Comparison of ENCODE assay signal across 18 mouse cellular contexts in the genomic region with DNA sequence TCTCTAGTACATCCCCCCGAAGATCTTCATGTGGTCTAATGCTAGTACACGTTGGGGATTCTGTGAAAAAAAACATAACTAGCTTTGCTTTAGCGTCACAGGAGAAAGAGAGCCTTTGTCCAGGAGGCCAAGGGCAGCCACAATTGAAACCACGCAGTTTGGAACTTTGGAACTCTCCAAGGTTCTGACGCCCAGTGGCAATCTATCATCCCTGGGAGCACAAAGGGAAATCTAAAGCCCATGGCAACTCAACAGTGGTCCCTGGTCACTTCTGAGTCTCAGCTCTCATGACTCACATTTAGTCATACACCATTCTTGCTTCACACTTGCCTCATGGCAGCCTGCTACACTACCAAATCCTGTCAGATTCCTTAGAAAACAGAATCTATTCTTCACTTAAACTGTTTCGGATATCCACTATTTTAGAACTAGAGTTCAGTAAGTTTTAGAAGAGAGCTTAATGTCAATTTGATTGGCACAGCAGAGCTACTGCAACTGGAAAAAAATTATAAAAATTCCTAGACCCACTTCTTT. TPM values are rescaled to one million over a fixed set of nuclear protein-coding genes. Genes with fewer than 3 reads are reported as not detected.
DNase-seq lines count a peak whose midpoint lies in the region; ATAC-seq lines count a peak whose summit lies in the region.
"Had no signal": no experiment of that assay in that cellular context is flagged by ENCODE, and none has a peak within 500 bp of the region (broad histone marks: within the 10 kb centered on the region; RNA-seq: fewer than 3 reads in every experiment).

No protein-coding gene starts in this region.

- H3K9ac ChIP-seq in forebrain, embryonic 16.5 days (replicated peaks; ENCODE audit: low read depth, low read length): no peak overlapping the region
- no peak overlapping the region for H3K9ac ChIP-seq in neural tube, embryonic 15.5 days (replicated peaks)
- H3K9ac ChIP-seq: embryonic facial prominence, embryonic 15.5 days; liver, embryonic 12.5 days; neural tube, embryonic 12.5 days had no signal

- H3K36me3 ChIP-seq in forebrain, embryonic 10.5 days (replicated peaks): peaks cover 7% of the 10 kb centered on the region
- no peaks in the 10 kb centered on the region for H3K36me3 ChIP-seq in forebrain, embryonic 16.5 days (ENCODE audit: control insufficient read depth, insufficient read depth)
- H3K36me3 ChIP-seq in neural tube, embryonic 15.5 days: no peaks in the 10 kb centered on the region
- H3K36me3 ChIP-seq: embryonic facial prominence, embryonic 15.5 days; heart, embryonic 10.5 days; neural tube, embryonic 12.5 days had no signal

- no peaks in the 10 kb centered on the region for H3K4me1 ChIP-seq in forebrain, embryonic 10.5 days
- H3K4me1 ChIP-seq in forebrain, embryonic 16.5 days (replicated peaks; ENCODE audit: control insufficient read depth, insufficient read depth, low read length): 0 out of 2 replicates have a peak, but pooled peaks cover 2% of the 10 kb centered on the region
- no peaks in the 10 kb centered on the region for H3K4me1 ChIP-seq in neural tube, embryonic 15.5 days
- H3K4me1 ChIP-seq: embryonic facial prominence, embryonic 15.5 days; heart, embryonic 10.5 days; liver, embryonic 12.5 days; neural tube, embryonic 12.5 days had no signal

- no peak overlapping the region for H3K4me3 ChIP-seq in forebrain, embryonic 10.5 days
- H3K4me3 ChIP-seq in forebrain, embryonic 16.5 days (replicated peaks; ENCODE audit: low read length): no peak overlapping the region
- H3K4me3 ChIP-seq in neural tube, embryonic 15.5 days (replicated peaks): no peak overlapping the region
- H3K4me3 ChIP-seq: embryonic facial prominence, embryonic 15.5 days; heart, embryonic 10.5 days; liver, embryonic 12.5 days; megakaryocyte, embryonic 14.5 days; neural tube, embryonic 12.5 days had no signal

- intact Hi-C loops in left cerebral cortex, postnatal 4 days (cut with DNase I): no loop called here
- intact Hi-C loops in gastrocnemius, postnatal 14 days (cut with DNase I; ENCODE audit: low total_unique reads): no loop called here

- H3K4me2 ChIP-seq in forebrain, embryonic 16.5 days (ENCODE audit: low read length): no peak overlapping the region
- no peak overlapping the region for H3K4me2 ChIP-seq in neural tube, embryonic 15.5 days
- H3K4me2 ChIP-seq: embryonic facial prominence, embryonic 15.5 days; liver, embryonic 12.5 days; neural tube, embryonic 12.5 days had no signal

- 60% methylated on average over 6 of the region's 6 CpGs for WGBS in forebrain, embryonic 10.5 days
- WGBS in forebrain, embryonic 16.5 days: 46% methylated on average over 6 of the region's 6 CpGs
- 46% methylated on average over 6 of the region's 6 CpGs for WGBS in neural tube, embryonic 15.5 days

- no peaks in the 10 kb centered on the region for H3K27me3 ChIP-seq in forebrain, embryonic 10.5 days (ENCODE audit: poor library complexity, severe bottlenecking)
- H3K27me3 ChIP-seq in forebrain, embryonic 16.5 days (replicated peaks; ENCODE audit: control insufficient read depth, insufficient read depth, low read length): no peaks in the 10 kb centered on the region
- no peaks in the 10 kb centered on the region for H3K27me3 ChIP-seq in neural tube, embryonic 15.5 days (replicated peaks)
- H3K27me3 ChIP-seq: embryonic facial prominence, embryonic 15.5 days; liver, embryonic 12.5 days; megakaryocyte, embryonic 14.5 days; neural tube, embryonic 12.5 days; Patski had no signal

- H3K27ac ChIP-seq in forebrain, embryonic 10.5 days: no peak overlapping the region
- H3K27ac ChIP-seq in forebrain, embryonic 16.5 days (ENCODE audit: low read length): no peak overlapping the region
- H3K27ac ChIP-seq in neural tube, embryonic 15.5 days (replicated peaks): no peak overlapping the region
- H3K27ac ChIP-seq: embryonic facial prominence, embryonic 15.5 days; heart, embryonic 10.5 days; liver, embryonic 12.5 days; neural tube, embryonic 12.5 days had no signal

- H3K9me3 ChIP-seq in forebrain, embryonic 10.5 days: peaks cover 5% of the 10 kb centered on the region; the same call in 1 of the 2 replicates
- no peaks in the 10 kb centered on the region for H3K9me3 ChIP-seq in forebrain, embryonic 16.5 days (ENCODE audit: control insufficient read depth, low read length)
- no peaks in the 10 kb centered on the region for H3K9me3 ChIP-seq in neural tube, embryonic 15.5 days (replicated peaks)
- H3K9me3 ChIP-seq: heart, embryonic 10.5 days; liver, embryonic 12.5 days; neural tube, embryonic 12.5 days had no signal

- ATAC-seq in forebrain, embryonic 16.5 days: no peak
- no peak for ATAC-seq in neural tube, embryonic 15.5 days (ENCODE audit: low FRiP score)
- ATAC-seq: intestine, embryonic 16.5 days; liver, embryonic 12.5 days; Patski had no signal

- DNase-seq in forebrain, embryonic 10.5 days (ENCODE audit: extremely low spot score, low spot score): peak; percentile 20
- peak; percentile 25 for DNase-seq in neural tube, embryonic 10.5 days (ENCODE audit: extremely low spot score, low spot score)
- DNase-seq in fibroblast of lung, adult 2 months (ENCODE audit: low read depth): peak; percentile 51
- no peak for DNase-seq in left cerebral cortex, postnatal 4 days
- no peak for DNase-seq in gastrocnemius, postnatal 14 days
- no peak for DNase-seq in spleen, postnatal 36 days (ENCODE audit: low spot score in 2 of 2)
- DNase-seq: B cell, adult 2 months; layer of hippocampus, adult 9-11 months; right cerebral cortex, postnatal 25 days had no signal

RNA-seq across cellular contexts. Expression of a gene that starts 50.9 kb away (rescaled TPM):
- 18.2 and 19.2 TPM in 2 replicates for polyA plus RNA-seq in forebrain, embryonic 10.5 days (2016; fragmentation: Nextera tagmentation; extraction: Ambion mirVana)
- 20.1 and 23.7 TPM in 2 replicates for polyA plus RNA-seq in forebrain, embryonic 16.5 days (2015; fragmentation: Nextera tagmentation; extraction: Ambion mirVana)
- 14.9 and 19.4 TPM in 2 replicates for polyA plus RNA-seq in neural tube, embryonic 15.5 days (2015; fragmentation: Nextera tagmentation; extraction: Ambion mirVana)
- 10 to 100 TPM; 54.9 TPM for total RNA-seq in left cerebral cortex, postnatal 4 days (2021)
- 10 to 100 TPM; 12.0 to 13.3 TPM for total RNA-seq in gastrocnemius, postnatal 14 days (2021)

Comparison
In these comparisons a context has a peak if more than half of its experiments do, and no peak if none do; other contexts are left out.
1. DNase-seq: peak in forebrain, embryonic 10.5 days (single experiment), neural tube, embryonic 10.5 days (single experiment) and fibroblast of lung, adult 2 months (single experiment); none in left cerebral cortex, postnatal 4 days (single experiment), gastrocnemius, postnatal 14 days (single experiment) and spleen, postnatal 36 days (0 of 2).